7 mouse cellular contexts compared by ENCODE assay signal in genomic region chr14:25461676-25462385, GRCm38 (mm10). TPM values are rescaled to one million over a fixed set of nuclear protein-coding genes. Genes with fewer than 3 reads are reported as not detected.
DNase-seq lines count a peak whose midpoint lies in the region; ATAC-seq and TF ChIP-seq lines count a peak whose summit lies in the region.

No protein-coding gene starts in this region.

- TF ChIP-seq CTCF in lung, postnatal 0 days (IDR thresholded peaks at IDR 0.05): no peak

- TF ChIP-seq EP300 in lung, postnatal 0 days (IDR thresholded peaks at IDR 0.05): peak; percentile 16; the same call in 1 of the 2 replicates

- H3K27ac ChIP-seq in lung, postnatal 0 days (ENCODE audit: low read length): peak overlapping the region; percentile 99
- H3K27ac ChIP-seq in embryonic facial prominence, embryonic 14.5 days (replicated peaks; ENCODE audit: low read depth, low read length): peak overlapping the region; percentile 100
- H3K27ac ChIP-seq in intestine, embryonic 15.5 days: peak overlapping the region; percentile 100

- H3K9me3 ChIP-seq in lung, postnatal 0 days (ENCODE audit: low read length): no peaks in the 10 kb centered on the region
- no peaks in the 10 kb centered on the region for H3K9me3 ChIP-seq in embryonic facial prominence, embryonic 14.5 days (ENCODE audit: control insufficient read depth, low read length)
- no peaks in the 10 kb centered on the region for H3K9me3 ChIP-seq in intestine, embryonic 15.5 days

- no peak for TF ChIP-seq POLR2A in myocyte (IDR thresholded peaks at IDR 0.05; ENCODE audit: insufficient read length, low read depth)

- peak overlapping the region; percentile 78 for H3K4me2 ChIP-seq in lung, postnatal 0 days (replicated peaks; ENCODE audit: low read depth, low read length)
- peak overlapping the region; percentile 76 for H3K4me2 ChIP-seq in embryonic facial prominence, embryonic 14.5 days (ENCODE audit: low read depth, low read length)
- H3K4me2 ChIP-seq in intestine, embryonic 15.5 days (replicated peaks): peak overlapping the region; percentile 99
- peak overlapping the region; percentile 90 for H3K4me2 ChIP-seq in myocyte (ENCODE audit: low read depth)

- ATAC-seq in lung, postnatal 0 days: no peak
- ATAC-seq in embryonic facial prominence, embryonic 14.5 days (ENCODE audit: low read depth): no peak
- no peak for ATAC-seq in intestine, embryonic 15.5 days
- no peak for ATAC-seq in frontal cortex, adult (ENCODE audit: low TSS enrichment)

- DNase-seq in lung, postnatal 0 days (ENCODE audit: low spot score): peak; percentile 55
- DNase-seq in lung, postnatal 14 days: no peak
- DNase-seq in embryonic facial prominence, embryonic 14.5 days (ENCODE audit: low spot score): no peak
- DNase-seq in layer of hippocampus, adult 18-20 months (ENCODE audit: low spot score in 2 of 2): no peak

- H3K4me1 ChIP-seq in lung, postnatal 0 days (ENCODE audit: insufficient read depth, low read depth, low read length): peaks cover 39% of the 10 kb centered on the region
- H3K4me1 ChIP-seq in embryonic facial prominence, embryonic 14.5 days (ENCODE audit: control insufficient read depth, insufficient read depth, low read length): peaks cover 54% of the 10 kb centered on the region
- peaks cover 56% of the 10 kb centered on the region for H3K4me1 ChIP-seq in intestine, embryonic 15.5 days (replicated peaks)

- peak overlapping the region; percentile 96 for H3K4me3 ChIP-seq in lung, postnatal 0 days (ENCODE audit: low read depth, low read length)
- peak overlapping the region; percentile 97 for H3K4me3 ChIP-seq in embryonic facial prominence, embryonic 14.5 days (ENCODE audit: low read depth, low read length)
- H3K4me3 ChIP-seq in intestine, embryonic 15.5 days (replicated peaks): peak overlapping the region; percentile 89
- H3K4me3 ChIP-seq in myocyte: peak overlapping the region; percentile 93

- H3ac ChIP-seq in myocyte (ENCODE audit: control insufficient read depth, insufficient read length): peak overlapping the region; percentile 80

- peak overlapping the region; percentile 96 for H3K9ac ChIP-seq in lung, postnatal 0 days (replicated peaks; ENCODE audit: low read depth)
- peak overlapping the region; percentile 98 for H3K9ac ChIP-seq in embryonic facial prominence, embryonic 14.5 days (ENCODE audit: low read depth, low read length)
- H3K9ac ChIP-seq in intestine, embryonic 15.5 days: peak overlapping the region; percentile 91

- WGBS in lung, postnatal 0 days: 13% methylated on average over 12 of the region's 12 CpGs
- 10% methylated on average over 12 of the region's 12 CpGs for WGBS in embryonic facial prominence, embryonic 14.5 days
- WGBS in intestine, embryonic 15.5 days: 17% methylated on average over 12 of the region's 12 CpGs

- no peaks in the 10 kb centered on the region for H3K27me3 ChIP-seq in lung, postnatal 0 days (replicated peaks; ENCODE audit: insufficient read depth, low read length)
- no peaks in the 10 kb centered on the region for H3K27me3 ChIP-seq in embryonic facial prominence, embryonic 14.5 days (replicated peaks; ENCODE audit: control insufficient read depth, insufficient read depth, low read length)
- H3K27me3 ChIP-seq in intestine, embryonic 15.5 days (replicated peaks): no peaks in the 10 kb centered on the region
- H3K27me3 ChIP-seq in myocyte (ENCODE audit: control insufficient read depth, insufficient read depth, insufficient read length): no peaks in the 10 kb centered on the region

- H3K79me2 ChIP-seq in myocyte (ENCODE audit: control insufficient read depth, insufficient read depth): peaks cover 74% of the 10 kb centered on the region

- no peaks in the 10 kb centered on the region for H3K36me3 ChIP-seq in lung, postnatal 0 days (ENCODE audit: insufficient read depth, low read length)
- no peaks in the 10 kb centered on the region for H3K36me3 ChIP-seq in embryonic facial prominence, embryonic 14.5 days (ENCODE audit: control insufficient read depth, insufficient read depth, low read length)
- no peaks in the 10 kb centered on the region for H3K36me3 ChIP-seq in intestine, embryonic 15.5 days
- no peaks in the 10 kb centered on the region for H3K36me3 ChIP-seq in myocyte (ENCODE audit: control insufficient read depth, insufficient read depth)

TF ChIP-seq in myocyte, 11 proteins besides CTCF, POLR2A, EP300 and RAD21:
- TF ChIP-seq SRF (IDR thresholded peaks at IDR 0.05; ENCODE audit: control insufficient read depth, insufficient read length, low read depth) (no peak), REST (IDR thresholded peaks at IDR 0.05; ENCODE audit: insufficient read depth, insufficient read length) (no peak), TCF3 (IDR thresholded peaks at IDR 0.05; ENCODE audit: insufficient read length, low read depth) (no peak), MAX (IDR thresholded peaks at IDR 0.05; ENCODE audit: low read depth) (no peak), TCF12 (IDR thresholded peaks at IDR 0.05; ENCODE audit: insufficient read depth, poor library complexity, severe bottlenecking) (no peak)

RNA-seq across cellular contexts. Expression of gene Zmiz1, which starts 2.8 kb away (rescaled TPM):
- 18.0 and 20.2 TPM in 2 replicates for polyA plus RNA-seq in lung, postnatal 0 days (2015; fragmentation: Nextera tagmentation; extraction: Ambion mirVana)
- polyA plus RNA-seq in embryonic facial prominence, embryonic 14.5 days (2014; fragmentation: Nextera tagmentation; extraction: Ambion mirVana): 31.3 and 36.6 TPM in 2 replicates
- polyA plus RNA-seq in intestine, embryonic 15.5 days (2015; fragmentation: Nextera tagmentation; extraction: Ambion mirVana): 26.3 and 28.0 TPM in 2 replicates
- 34.5 TPM for polyA plus RNA-seq in myocyte (2012; fragmentation: generic; extraction: Trizol)
- 10 to 100 TPM; 86.3 to 88.2 TPM for total RNA-seq in layer of hippocampus, adult 18-20 months (2021)
